Mouse (Mus musculus): ENCODE measurements around the gene Col25a1. TPM values are rescaled to one million over a fixed set of nuclear protein-coding genes. Genes with fewer than 3 reads are reported as not detected.

Col25a1 gene
- polyA plus RNA-seq, 1 experiment, result 2.8 TPM

- Histone ChIP-seq H3K36me3 (ENCODE audit: control insufficient read depth, insufficient read depth) (no peaks in the 10 kb centered on the region), H3K79me2 (ENCODE audit: control insufficient read depth, insufficient read depth) (no peaks in the 10 kb centered on the region), H3K27me3 (ENCODE audit: control insufficient read depth, insufficient read depth, insufficient read length) (no peaks in the 10 kb centered on the region), H3K4me2 (ENCODE audit: low read depth) (no peak overlapping the region), H3ac (ENCODE audit: control insufficient read depth, insufficient read length) (no peak overlapping the region), H3K4me3 (no peak overlapping the region)
- TF ChIP-seq POLR2A (IDR thresholded peaks at IDR 0.05; ENCODE audit: insufficient read length, low read depth) (no peak), E2F4 (IDR thresholded peaks at IDR 0.05; ENCODE audit: insufficient read depth) (no peak), REST (IDR thresholded peaks at IDR 0.05; ENCODE audit: insufficient read depth, insufficient read length) (no peak), MAX (IDR thresholded peaks at IDR 0.05; ENCODE audit: low read depth) (no peak), SRF (IDR thresholded peaks at IDR 0.05; ENCODE audit: control insufficient read depth, insufficient read length, low read depth) (no peak)
Observed at GRCm38 (mm10) chr3:130090460-130090859, 40.8 kb upstream of the Col25a1 start.

GRCm38 (mm10) chr3:130094125-130094704 lies 37.1 kb upstream of the Col25a1 start:
- no peaks in the 10 kb centered on the region for H3K27me3 ChIP-seq (ENCODE audit: control insufficient read depth, insufficient read depth, insufficient read length)
- H3ac ChIP-seq (ENCODE audit: control insufficient read depth, insufficient read length), result no peak overlapping the region
- H3K79me2 ChIP-seq (ENCODE audit: control insufficient read depth, insufficient read depth), result no peaks in the 10 kb centered on the region
- H3K4me3 ChIP-seq, result no peak overlapping the region
- H3K36me3 ChIP-seq (ENCODE audit: control insufficient read depth, insufficient read depth), result no peaks in the 10 kb centered on the region
- H3K4me2 ChIP-seq (ENCODE audit: low read depth), result no peak overlapping the region
- TF ChIP-seq TCF3 (IDR thresholded peaks at IDR 0.05; ENCODE audit: insufficient read length, low read depth), result no peak
- no peak for TF ChIP-seq POLR2A (IDR thresholded peaks at IDR 0.05; ENCODE audit: insufficient read length, low read depth)
- TF ChIP-seq CEBPB (IDR thresholded peaks at IDR 0.05; ENCODE audit: insufficient read depth, poor library complexity, severe bottlenecking), result no peak
- TF ChIP-seq MAX (IDR thresholded peaks at IDR 0.05; ENCODE audit: low read depth), result no peak
- TF ChIP-seq SRF (IDR thresholded peaks at IDR 0.05; ENCODE audit: control insufficient read depth, insufficient read length, low read depth), result no peak
- TF ChIP-seq USF1 (IDR thresholded peaks at IDR 0.05; ENCODE audit: low read depth), result no peak
- no peak for TF ChIP-seq REST (IDR thresholded peaks at IDR 0.05; ENCODE audit: insufficient read depth, insufficient read length)
- TF ChIP-seq MYOD1 (IDR thresholded peaks at IDR 0.05; ENCODE audit: control insufficient read depth in 1 of 3, insufficient read length in 2 of 3, low read depth in 2 of 3), result no peak
- no peak for TF ChIP-seq TCF12 (IDR thresholded peaks at IDR 0.05; ENCODE audit: insufficient read depth, poor library complexity, severe bottlenecking)
- TF ChIP-seq MYOG (IDR thresholded peaks at IDR 0.05; ENCODE audit: control insufficient read depth in 1 of 3, insufficient read depth in 1 of 3, insufficient read length in 2 of 3, low read depth in 2 of 3), result no peak
- no peak for TF ChIP-seq E2F4 (IDR thresholded peaks at IDR 0.05; ENCODE audit: insufficient read depth)
- no peak for TF ChIP-seq POLR2AphosphoS2 (IDR thresholded peaks at IDR 0.05; ENCODE audit: insufficient read length, low read depth)

- TF ChIP-seq TCF3 (IDR thresholded peaks at IDR 0.05; ENCODE audit: insufficient read length, low read depth), result no peak
- TF ChIP-seq POLR2AphosphoS2 (IDR thresholded peaks at IDR 0.05; ENCODE audit: insufficient read length, low read depth), result no peak
- TF ChIP-seq TCF12 (IDR thresholded peaks at IDR 0.05; ENCODE audit: insufficient read depth, poor library complexity, severe bottlenecking), result no peak
- TF ChIP-seq USF1 (IDR thresholded peaks at IDR 0.05; ENCODE audit: low read depth), result no peak
- no peak for TF ChIP-seq MYOG (IDR thresholded peaks at IDR 0.05; ENCODE audit: control insufficient read depth in 1 of 3, insufficient read depth in 1 of 3, insufficient read length in 2 of 3, low read depth in 2 of 3)
- TF ChIP-seq REST (IDR thresholded peaks at IDR 0.05; ENCODE audit: insufficient read depth, insufficient read length), result no peak
- no peak for TF ChIP-seq POLR2A (IDR thresholded peaks at IDR 0.05; ENCODE audit: insufficient read length, low read depth)
- no peak for TF ChIP-seq MAX (IDR thresholded peaks at IDR 0.05; ENCODE audit: low read depth)
- no peaks in the 10 kb centered on the region for H3K27me3 ChIP-seq (ENCODE audit: control insufficient read depth, insufficient read depth, insufficient read length)
- no peak overlapping the region for H3K4me2 ChIP-seq (ENCODE audit: low read depth)
- H3ac ChIP-seq (ENCODE audit: control insufficient read depth, insufficient read length), result no peak overlapping the region
- H3K79me2 ChIP-seq (ENCODE audit: control insufficient read depth, insufficient read depth), result no peaks in the 10 kb centered on the region
- no peak overlapping the region for H3K4me3 ChIP-seq
- H3K36me3 ChIP-seq (ENCODE audit: control insufficient read depth, insufficient read depth), result no peaks in the 10 kb centered on the region
Observed at GRCm38 (mm10) chr3:130095160-130095781, 36.0 kb upstream of the Col25a1 start.

DNA sequence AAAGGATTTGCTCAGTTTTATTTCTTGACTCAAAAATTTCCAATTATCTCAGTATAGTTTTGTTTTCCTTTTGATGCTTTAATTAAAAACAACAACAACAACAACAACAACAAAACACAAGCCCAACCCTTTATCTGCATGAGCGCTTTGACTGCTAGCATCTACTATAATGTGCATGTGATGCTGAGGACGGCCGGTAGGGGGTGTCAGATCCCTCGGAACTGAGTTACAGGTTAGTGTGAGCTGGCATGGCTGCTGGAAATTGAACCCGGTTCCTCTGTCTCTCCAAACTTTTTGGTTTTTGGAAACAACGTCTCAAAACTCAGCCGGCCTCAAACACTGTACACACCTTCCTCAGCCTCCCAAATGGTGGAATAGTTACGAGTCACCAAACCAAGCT lies 27.8 kb upstream of the Col25a1 start:
- H3K36me3 ChIP-seq (ENCODE audit: control insufficient read depth, insufficient read depth), result no peaks in the 10 kb centered on the region
- no peak overlapping the region for H3K4me3 ChIP-seq
- TF ChIP-seq POLR2A (IDR thresholded peaks at IDR 0.05; ENCODE audit: insufficient read length, low read depth), result no peak
- TF ChIP-seq MAX (IDR thresholded peaks at IDR 0.05; ENCODE audit: low read depth), result no peak
- no peak for TF ChIP-seq USF1 (IDR thresholded peaks at IDR 0.05; ENCODE audit: low read depth)
- TF ChIP-seq TCF12 (IDR thresholded peaks at IDR 0.05; ENCODE audit: insufficient read depth, poor library complexity, severe bottlenecking), result no peak
- TF ChIP-seq MYOG (IDR thresholded peaks at IDR 0.05; ENCODE audit: control insufficient read depth in 1 of 3, insufficient read depth in 1 of 3, insufficient read length in 2 of 3, low read depth in 2 of 3), result no peak
- TF ChIP-seq REST (IDR thresholded peaks at IDR 0.05; ENCODE audit: insufficient read depth, insufficient read length), result no peak
- no peak for TF ChIP-seq TCF3 (IDR thresholded peaks at IDR 0.05; ENCODE audit: insufficient read length, low read depth)
- no peak for TF ChIP-seq E2F4 (IDR thresholded peaks at IDR 0.05; ENCODE audit: insufficient read depth)
- no peak for TF ChIP-seq SRF (IDR thresholded peaks at IDR 0.05; ENCODE audit: control insufficient read depth, insufficient read length, low read depth)
- no peak for TF ChIP-seq POLR2AphosphoS2 (IDR thresholded peaks at IDR 0.05; ENCODE audit: insufficient read length, low read depth)
- TF ChIP-seq MYOD1 (IDR thresholded peaks at IDR 0.05; ENCODE audit: control insufficient read depth in 1 of 3, insufficient read length in 2 of 3, low read depth in 2 of 3), result no peak
- no peak for TF ChIP-seq CEBPB (IDR thresholded peaks at IDR 0.05; ENCODE audit: insufficient read depth, poor library complexity, severe bottlenecking)
- no peak overlapping the region for H3K4me2 ChIP-seq (ENCODE audit: low read depth)
- H3K27me3 ChIP-seq (ENCODE audit: control insufficient read depth, insufficient read depth, insufficient read length), result no peaks in the 10 kb centered on the region
- no peaks in the 10 kb centered on the region for H3K79me2 ChIP-seq (ENCODE audit: control insufficient read depth, insufficient read depth)
- no peak overlapping the region for H3ac ChIP-seq (ENCODE audit: control insufficient read depth, insufficient read length)

GRCm38 (mm10) chr3:130104471-130104870 lies 26.8 kb upstream of the Col25a1 start:
- no peak overlapping the region for H3ac ChIP-seq (ENCODE audit: control insufficient read depth, insufficient read length)
- H3K27me3 ChIP-seq (ENCODE audit: control insufficient read depth, insufficient read depth, insufficient read length), result no peaks in the 10 kb centered on the region
- H3K4me3 ChIP-seq, result no peak overlapping the region
- no peaks in the 10 kb centered on the region for H3K79me2 ChIP-seq (ENCODE audit: control insufficient read depth, insufficient read depth)
- TF ChIP-seq REST (IDR thresholded peaks at IDR 0.05; ENCODE audit: insufficient read depth, insufficient read length) (no peak), POLR2A (IDR thresholded peaks at IDR 0.05; ENCODE audit: insufficient read length, low read depth) (no peak), CEBPB (IDR thresholded peaks at IDR 0.05; ENCODE audit: insufficient read depth, poor library complexity, severe bottlenecking) (no peak), MYOD1 (IDR thresholded peaks at IDR 0.05; ENCODE audit: control insufficient read depth in 1 of 3, insufficient read length in 2 of 3, low read depth in 2 of 3) (no peak), TCF12 (IDR thresholded peaks at IDR 0.05; ENCODE audit: insufficient read depth, poor library complexity, severe bottlenecking) (no peak), SRF (IDR thresholded peaks at IDR 0.05; ENCODE audit: control insufficient read depth, insufficient read length, low read depth) (no peak), E2F4 (IDR thresholded peaks at IDR 0.05; ENCODE audit: insufficient read depth) (no peak), TCF3 (IDR thresholded peaks at IDR 0.05; ENCODE audit: insufficient read length, low read depth) (no peak)
- H3K36me3 ChIP-seq (ENCODE audit: control insufficient read depth, insufficient read depth), result no peaks in the 10 kb centered on the region
- no peak overlapping the region for H3K4me2 ChIP-seq (ENCODE audit: low read depth)
